Mouse (Mus musculus) neural tube, embryonic 14.5 days (tissue): ENCODE data around the gene Slc36a4. TPM values are rescaled to one million over a fixed set of nuclear protein-coding genes. Genes with fewer than 3 reads are reported as not detected.

Experiments used
- ATAC-seq: fragments of 200-750 bp; cut with Nextera tagmentation; 2 replicates; pipeline ENCODE4 v1.8.0; 2017; ENCODE audit warnings: low read depth, mild to moderate bottlenecking, moderate TSS enrichment, moderate library complexity
- H3K27ac ChIP-seq: fragments of 300-500 bp; sonication (generic); 2 replicates; pipeline ENCODE4 v1.5.1; 2014; ENCODE audit warnings: low read depth, mild to moderate bottlenecking, control low read depth, low read length, moderate library complexity, mixed read lengths
- H3K27me3 ChIP-seq: fragments of 300-500 bp; sonication (generic); 2 replicates; pipeline ENCODE4 v1.6.1; 2014; ENCODE audit warnings: low read length; ENCODE audit not compliant: control insufficient read depth, insufficient read depth
- H3K36me3 ChIP-seq: fragments of 300-500 bp; sonication (generic); 2 replicates; pipeline ENCODE4 v1.6.1; 2014; ENCODE audit warnings: low read length, mixed read lengths; ENCODE audit not compliant: control insufficient read depth, insufficient read depth
- H3K4me1 ChIP-seq: fragments of 300-500 bp; sonication (generic); 2 replicates; pipeline ENCODE4 v1.6.1; 2014; ENCODE audit warnings: low read length; ENCODE audit not compliant: control insufficient read depth, insufficient read depth
- H3K4me2 ChIP-seq: fragments of 300-500 bp; sonication (generic); 2 replicates; pipeline ENCODE4 v1.6.1; 2014; ENCODE audit warnings: mild to moderate bottlenecking, low read depth, low read length, control low read depth
- H3K4me3 ChIP-seq: fragments of 300-500 bp; sonication (generic); 2 replicates; pipeline ENCODE4 v1.5.1; 2014; ENCODE audit warnings: low read depth, low read length, control low read depth, mixed read lengths
- H3K9ac ChIP-seq: fragments of 300-500 bp; sonication (generic); replicated peaks from 2 replicates; pipeline ENCODE4 v1.6.1; 2014; ENCODE audit warnings: low read depth, mild to moderate bottlenecking, control low read depth, low read length, mixed read lengths
- H3K9me3 ChIP-seq: fragments of 300-500 bp; sonication (generic); 2 replicates; pipeline ENCODE4 v1.6.1; 2016; ENCODE audit warnings: low read length; ENCODE audit not compliant: control insufficient read depth
- WGBS: fragments of 180-500 bp; shearing (Covaris S2); extraction: QIAGEN DNeasy Blood & Tissue Kit; methylation state at CpG from one replicate; pipeline ENCODE4 v1.1.7; 2014; 5-methylcytosine and 5-hydroxymethylcytosine counted together
- polyA plus RNA-seq: library from polyadenylated mRNA; unstranded; fragments of >200 nt; fragmentation: Nextera tagmentation; extraction: Ambion mirVana; gene quantifications from 2 replicates; pipeline ENCODE4 v1.2.1, GENCODE M21; 2014

Gene Slc36a4
- 36.5 and 57.4 TPM in 2 replicates for polyA plus RNA-seq

- Histone ChIP-seq H3K4me1 (peaks cover 19% of the 10 kb centered on the region; the same call in 1 of the 2 replicates), H3K27ac (peak within 1 kb of the TSS; percentile 90), H3K9me3 (no peaks in the 10 kb centered on the region), H3K4me2 (peak within 1 kb of the TSS; percentile 67), H3K27me3 (no peaks in the 10 kb centered on the region), H3K9ac (peak within 1 kb of the TSS; percentile 82), H3K4me3 (peak within 1 kb of the TSS; percentile 61), H3K36me3 (no peaks in the 10 kb centered on the region)
- WGBS, result 0% methylated on average over 56 of the region's 75 CpGs
- peak; percentile 93 for ATAC-seq
Observed at GRCm38 (mm10) chr9:15709599-15710381, at the start of gene Slc36a4. Slc36a4 (plus strand) TSS chr9:15709738.

GRCm38 (mm10) chr9:15664606-15665005 is 44.9 kb upstream of the Slc36a4 start:
- no peaks in the 10 kb centered on the region for H3K4me1 ChIP-seq
- no peaks in the 10 kb centered on the region for H3K27me3 ChIP-seq
- no peak for ATAC-seq
- no peak overlapping the region for H3K4me3 ChIP-seq
- H3K9me3 ChIP-seq, result no peaks in the 10 kb centered on the region
- H3K9ac ChIP-seq, result no peak overlapping the region
- no peak overlapping the region for H3K27ac ChIP-seq
- 89% methylated on average over 7 of the region's 7 CpGs for WGBS
- H3K36me3 ChIP-seq, result no peaks in the 10 kb centered on the region
- H3K4me2 ChIP-seq, result no peak overlapping the region

- no peak overlapping the region for H3K4me2 ChIP-seq
- H3K27ac ChIP-seq, result no peak overlapping the region
- H3K9ac ChIP-seq, result no peak overlapping the region
- no peak overlapping the region for H3K4me3 ChIP-seq
- H3K36me3 ChIP-seq, result no peaks in the 10 kb centered on the region
- H3K27me3 ChIP-seq, result no peaks in the 10 kb centered on the region
- 62% methylated on average over 3 of the region's 3 CpGs for WGBS
- ATAC-seq, result no peak
- 0 out of 2 replicates have a peak, but pooled peaks cover 3% of the 10 kb centered on the region for H3K4me1 ChIP-seq
- H3K9me3 ChIP-seq, result no peaks in the 10 kb centered on the region
Observed at GRCm38 (mm10) chr9:15669452-15669851, 40.1 kb upstream of the Slc36a4 start.

GRCm38 (mm10) chr9:15670002-15670527 is 39.5 kb upstream of the Slc36a4 start:
- H3K9ac ChIP-seq, result no peak overlapping the region
- 0 out of 2 replicates have a peak, but pooled peaks cover 3% of the 10 kb centered on the region for H3K4me1 ChIP-seq
- WGBS, result 8% methylated on average over 5 of the region's 5 CpGs
- no peak overlapping the region for H3K4me2 ChIP-seq
- no peaks in the 10 kb centered on the region for H3K36me3 ChIP-seq
- no peaks in the 10 kb centered on the region for H3K27me3 ChIP-seq
- H3K9me3 ChIP-seq, result no peaks in the 10 kb centered on the region
- H3K27ac ChIP-seq, result no peak overlapping the region
- ATAC-seq, result peak; percentile 72
- no peak overlapping the region for H3K4me3 ChIP-seq

GRCm38 (mm10) chr9:15672251-15672650 is 37.3 kb upstream of the Slc36a4 start:
- Histone ChIP-seq H3K36me3 (no peaks in the 10 kb centered on the region), H3K27ac (no peak overlapping the region), H3K4me1 (0 out of 2 replicates have a peak, but pooled peaks cover 3% of the 10 kb centered on the region), H3K4me2 (no peak overlapping the region), H3K27me3 (no peaks in the 10 kb centered on the region), H3K9me3 (no peaks in the 10 kb centered on the region), H3K4me3 (no peak overlapping the region), H3K9ac (no peak overlapping the region)
- WGBS, result 55% methylated on average over 1 of the region's 1 CpGs
- ATAC-seq, result no peak

GRCm38 (mm10) chr9:15681855-15682466 is 27.6 kb upstream of the Slc36a4 start:
- H3K9ac ChIP-seq, result no peak overlapping the region
- WGBS, result 21% methylated on average over 2 of the region's 2 CpGs
- ATAC-seq, result peak; percentile 94
- no peak overlapping the region for H3K27ac ChIP-seq
- no peaks in the 10 kb centered on the region for H3K9me3 ChIP-seq
- H3K36me3 ChIP-seq, result no peaks in the 10 kb centered on the region
- H3K4me1 ChIP-seq, result no peaks in the 10 kb centered on the region
- H3K4me2 ChIP-seq, result no peak overlapping the region
- H3K4me3 ChIP-seq, result no peak overlapping the region
- no peaks in the 10 kb centered on the region for H3K27me3 ChIP-seq

GRCm38 (mm10) chr9:15685215-15685614 is 24.3 kb upstream of the Slc36a4 start:
- no peaks in the 10 kb centered on the region for H3K4me1 ChIP-seq
- no peak overlapping the region for H3K9ac ChIP-seq
- ATAC-seq, result peak; percentile 57; the same call in 1 of the 2 replicates
- no peak overlapping the region for H3K27ac ChIP-seq
- no peaks in the 10 kb centered on the region for H3K9me3 ChIP-seq
- WGBS, result 9% methylated on average over 4 of the region's 4 CpGs
- no peaks in the 10 kb centered on the region for H3K36me3 ChIP-seq
- H3K4me3 ChIP-seq, result no peak overlapping the region
- H3K27me3 ChIP-seq, result no peaks in the 10 kb centered on the region
- H3K4me2 ChIP-seq, result no peak overlapping the region

GRCm38 (mm10) chr9:15687358-15687757 is 22.2 kb upstream of the Slc36a4 start:
- 93% methylated on average over 5 of the region's 5 CpGs for WGBS
- no peaks in the 10 kb centered on the region for H3K27me3 ChIP-seq
- H3K4me2 ChIP-seq, result no peak overlapping the region
- no peaks in the 10 kb centered on the region for H3K4me1 ChIP-seq
- no peak overlapping the region for H3K9ac ChIP-seq
- H3K9me3 ChIP-seq, result no peaks in the 10 kb centered on the region
- H3K36me3 ChIP-seq, result no peaks in the 10 kb centered on the region
- no peak overlapping the region for H3K27ac ChIP-seq
- ATAC-seq, result no peak
- no peak overlapping the region for H3K4me3 ChIP-seq

- H3K9ac ChIP-seq, result no peak overlapping the region
Observed at GRCm38 (mm10) chr9:15693847-15694246, 15.7 kb upstream of the Slc36a4 start.

More at GRCm38 (mm10) chr9:15693847-15694246, 15.7 kb upstream of the Slc36a4 start:
- Histone ChIP-seq H3K27me3 (no peaks in the 10 kb centered on the region), H3K9me3 (no peaks in the 10 kb centered on the region), H3K4me3 (no peak overlapping the region), H3K4me2 (no peak overlapping the region), H3K27ac (no peak overlapping the region), H3K36me3 (no peaks in the 10 kb centered on the region), H3K4me1 (no peaks in the 10 kb centered on the region)
- no peak for ATAC-seq
- WGBS, result 83% methylated on average over 4 of the region's 4 CpGs
